Mouse (Mus musculus) hematopoietic stem cell, adult 5-6 weeks (primary cell): ENCODE results near the gene Palm. TPM values are rescaled to one million over a fixed set of nuclear protein-coding genes. Genes with fewer than 3 reads are reported as not detected.

Source experiments
- total RNA-seq: library from RNA; stranded (forward); fragments of 172-1452, 232-1000 nt; gene quantifications from 2 replicates; pipeline ENCODE4 v1.2.3, GENCODE M21; 2017

Palm gene
- total RNA-seq, 1 experiment from 2014 or later = 8.8 TPM

Other genes starting within 250 kb of the Palm start
- gene Mier2, start 238.4 kb upstream of the Palm start, total RNA-seq = 17.9 and 18.5 TPM in 2 replicates
- gene Theg, start 206.2 kb upstream of the Palm start, total RNA-seq = not detected in 2 replicates
- 0.10 TPM in 1 of 2 replicates, not detected in the other for gene C2cd4c, start 179.5 kb upstream of the Palm start, total RNA-seq
- gene Shc2, start 155.7 kb upstream of the Palm start, total RNA-seq = not detected in 2 replicates
- gene Odf3l2, start 147.8 kb upstream of the Palm start, total RNA-seq = not detected in 2 replicates
- not detected in 2 replicates for gene Madcam1, start 129.0 kb upstream of the Palm start, total RNA-seq
- 0.50 and 7.2 TPM in 2 replicates for gene Tpgs1, start 124.2 kb upstream of the Palm start, total RNA-seq
- 64.2 and 65.0 TPM in 2 replicates for gene Cdc34, start 111.4 kb upstream of the Palm start, total RNA-seq
- 0.94 TPM in 1 of 2 replicates, not detected in the other for gene Gzmm, start 104.6 kb upstream of the Palm start, total RNA-seq
- 203 and 235 TPM in 2 replicates for gene Bsg, start 89.1 kb upstream of the Palm start, total RNA-seq
- gene Hcn2, start 76.9 kb upstream of the Palm start, total RNA-seq = 0.44 TPM in 1 of 2 replicates, not detected in the other
- gene Polrmt, start 47.0 kb upstream of the Palm start, total RNA-seq = 10.9 and 12.1 TPM in 2 replicates
- not detected in 2 replicates for gene Fgf22, start 38.5 kb upstream of the Palm start, total RNA-seq
- 16.1 and 21.7 TPM in 2 replicates for gene Rnf126, start 26.6 kb upstream of the Palm start, total RNA-seq
- 0.99 and 1.6 TPM in 2 replicates for gene Fstl3, start 16.3 kb upstream of the Palm start, total RNA-seq
- 10.0 and 18.4 TPM in 2 replicates for gene Prss57, start 2.6 kb upstream of the Palm start, total RNA-seq
- gene Misp, start 27.4 kb downstream of the Palm start, total RNA-seq = 0.13 TPM in 1 of 2 replicates, not detected in the other
- 165 and 178 TPM in 2 replicates for gene Ptbp1, start 60.9 kb downstream of the Palm start, total RNA-seq
- gene Prtn3, start 80.9 kb downstream of the Palm start, total RNA-seq = 25.6 and 141 TPM in 2 replicates
- 67.8 and 93.7 TPM in 2 replicates for gene Plppr3, start 81.1 kb downstream of the Palm start, total RNA-seq
- 41.4 and 147 TPM in 2 replicates for gene Elane, start 92.7 kb downstream of the Palm start, total RNA-seq
- gene Cfd, start 97.3 kb downstream of the Palm start, total RNA-seq = not detected in 2 replicates
- gene Med16, start 115.4 kb downstream of the Palm start, total RNA-seq = 26.8 and 34.2 TPM in 2 replicates
- gene Gm26602, start 117.3 kb downstream of the Palm start, total RNA-seq = not detected in 2 replicates
- gene Kiss1r, start 123.4 kb downstream of the Palm start, total RNA-seq = 0.10 and 0.19 TPM in 2 replicates
- 56.9 and 83.5 TPM in 2 replicates for gene R3hdm4, start 127.6 kb downstream of the Palm start, total RNA-seq
- gene Arid3a, start 133.5 kb downstream of the Palm start, total RNA-seq = 7.6 and 10.1 TPM in 2 replicates
- 19.3 and 23.0 TPM in 2 replicates for gene Wdr18, start 166.6 kb downstream of the Palm start, total RNA-seq
- not detected in 2 replicates for gene Grin3b, start 177.1 kb downstream of the Palm start, total RNA-seq
- gene Tmem259, start 190.8 kb downstream of the Palm start, total RNA-seq = 47.4 and 59.9 TPM in 2 replicates
- gene Cnn2, start 195.0 kb downstream of the Palm start, total RNA-seq = 62.2 and 103 TPM in 2 replicates
- 11.5 and 15.9 TPM in 2 replicates for gene Abca7, start 202.9 kb downstream of the Palm start, total RNA-seq
- gene Arhgap45, start 223.1 kb downstream of the Palm start, total RNA-seq = 80.9 and 114 TPM in 2 replicates
- 85.5 and 101 TPM in 2 replicates for gene Polr2e, start 246.2 kb downstream of the Palm start, total RNA-seq